Mouse (Mus musculus): ENCODE results near the gene Bcl2l12. TPM values are rescaled to one million over a fixed set of nuclear protein-coding genes. Genes with fewer than 3 reads are reported as not detected.
A peak's percentile ranks its signal among the peaks of the same experiment; 100 is the strongest.

Bcl2l12 gene
- polyA plus RNA-seq, 1 experiment from 2014 or later = 43.6 TPM

DNA sequence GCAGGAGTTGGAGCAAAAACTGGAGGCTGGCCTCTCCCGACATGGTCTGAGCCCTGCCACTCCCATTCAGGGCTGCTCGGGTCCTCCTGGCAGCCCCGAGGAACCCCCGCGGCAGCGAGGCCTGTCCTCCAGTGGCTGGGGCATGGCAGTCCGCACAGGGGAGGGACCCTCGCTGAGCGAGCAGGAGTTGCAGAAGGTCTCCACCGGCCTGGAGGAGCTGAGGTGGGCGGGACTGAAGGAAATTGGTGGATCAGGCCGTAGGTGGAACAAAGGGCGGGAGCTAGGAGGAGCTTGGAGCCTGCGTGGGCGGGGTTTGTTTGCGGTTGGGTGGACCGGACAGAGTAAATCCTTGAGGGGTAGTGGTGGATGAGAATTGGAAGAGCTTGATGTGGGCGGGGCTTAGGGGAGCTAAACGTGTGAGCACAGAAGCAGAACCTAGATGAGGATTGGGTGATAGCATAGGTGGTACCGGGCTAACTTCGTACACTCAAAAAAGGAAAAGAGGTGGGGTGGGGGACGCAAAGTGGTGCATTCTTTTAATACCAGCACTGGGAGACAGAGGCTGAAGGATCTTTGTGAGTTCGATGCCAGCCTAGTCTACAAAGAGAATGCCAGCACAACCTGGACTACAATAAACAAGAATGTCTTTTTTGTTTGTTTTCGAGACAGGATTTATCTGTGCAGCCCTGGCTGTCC, 45.8 kb downstream of the Bcl2l12 start:
- H3K27me3 ChIP-seq (replicated peaks) = peaks cover 14% of the 10 kb centered on the region
- H3K36me3 ChIP-seq = no peaks in the 10 kb centered on the region
- H3K9ac ChIP-seq = peak overlapping the region; percentile 68
- H3K4me1 ChIP-seq (replicated peaks) = peaks cover 13% of the 10 kb centered on the region; the same call in 1 of the 2 replicates
- WGBS = 6% methylated on average over 24 of the region's 24 CpGs
- ATAC-seq = peak; percentile 94
- H3K4me3 ChIP-seq (replicated peaks) = peak overlapping the region; percentile 61
- peak overlapping the region; percentile 99 for H3K4me2 ChIP-seq (replicated peaks)
- H3K9me3 ChIP-seq = no peaks in the 10 kb centered on the region
- peak overlapping the region; percentile 73 for H3K27ac ChIP-seq

DNA sequence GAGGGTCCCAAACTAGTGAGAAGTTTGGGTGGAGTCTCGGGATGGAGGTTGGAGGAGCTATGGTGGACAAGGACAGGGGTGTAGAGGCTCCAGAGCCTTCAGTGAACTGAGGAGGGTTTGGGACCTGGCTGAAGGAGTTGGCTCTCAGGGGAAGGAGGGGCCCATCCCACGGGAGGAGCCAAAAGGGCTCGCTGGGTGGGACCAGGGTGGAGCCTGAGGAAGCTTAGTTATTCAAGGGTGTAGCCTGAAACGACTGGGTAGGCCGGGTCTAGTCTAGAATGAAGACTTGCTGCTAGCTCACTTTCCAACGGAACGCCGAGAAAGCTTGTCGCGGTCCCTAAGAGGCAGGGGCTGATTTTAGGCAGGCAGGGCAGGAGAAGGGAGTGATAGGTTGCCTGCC, 46.6 kb downstream of the Bcl2l12 start:
- Histone ChIP-seq H3K4me3 (replicated peaks) (peak overlapping the region; percentile 61), H3K4me1 (replicated peaks) (peaks cover 13% of the 10 kb centered on the region; the same call in 1 of the 2 replicates), H3K9ac (peak overlapping the region; percentile 68), H3K9me3 (no peaks in the 10 kb centered on the region), H3K4me2 (replicated peaks) (peak overlapping the region; percentile 99), H3K36me3 (no peaks in the 10 kb centered on the region), H3K27me3 (replicated peaks) (peaks cover 14% of the 10 kb centered on the region), H3K27ac (peak overlapping the region; percentile 73)
- WGBS = under 1% methylated on average over 10 of the region's 10 CpGs
- ATAC-seq = peak; percentile 91

DNA sequence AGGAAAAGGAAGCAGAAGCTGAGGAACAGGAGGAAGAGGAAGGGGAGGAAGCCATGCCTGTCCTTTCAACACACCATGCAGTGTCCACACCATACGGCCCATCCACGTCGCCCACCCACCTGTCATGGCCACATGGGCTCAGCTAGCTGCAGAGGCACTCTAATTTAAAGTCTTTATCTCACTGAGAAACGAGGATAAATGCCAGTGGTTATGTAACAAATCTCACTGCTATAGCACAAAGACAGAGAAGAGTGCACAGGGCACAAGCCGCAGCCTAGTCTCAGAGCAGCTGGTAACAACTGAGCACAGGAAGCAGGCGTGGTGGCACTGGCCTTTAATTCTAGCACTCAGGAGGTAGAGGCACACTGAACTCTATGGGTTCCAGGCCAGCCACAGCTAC, 48.6 kb downstream of the Bcl2l12 start:
- H3K27me3 ChIP-seq (replicated peaks) = peaks cover 14% of the 10 kb centered on the region
- no peak overlapping the region for H3K4me2 ChIP-seq (replicated peaks)
- ATAC-seq = no peak
- H3K9ac ChIP-seq = no peak overlapping the region
- peaks cover 13% of the 10 kb centered on the region; the same call in 1 of the 2 replicates for H3K4me1 ChIP-seq (replicated peaks)
- 67% methylated on average over 6 of the region's 6 CpGs for WGBS
- no peaks in the 10 kb centered on the region for H3K9me3 ChIP-seq
- H3K36me3 ChIP-seq = no peaks in the 10 kb centered on the region
- no peak overlapping the region for H3K27ac ChIP-seq
- no peak overlapping the region for H3K4me3 ChIP-seq (replicated peaks)

DNA sequence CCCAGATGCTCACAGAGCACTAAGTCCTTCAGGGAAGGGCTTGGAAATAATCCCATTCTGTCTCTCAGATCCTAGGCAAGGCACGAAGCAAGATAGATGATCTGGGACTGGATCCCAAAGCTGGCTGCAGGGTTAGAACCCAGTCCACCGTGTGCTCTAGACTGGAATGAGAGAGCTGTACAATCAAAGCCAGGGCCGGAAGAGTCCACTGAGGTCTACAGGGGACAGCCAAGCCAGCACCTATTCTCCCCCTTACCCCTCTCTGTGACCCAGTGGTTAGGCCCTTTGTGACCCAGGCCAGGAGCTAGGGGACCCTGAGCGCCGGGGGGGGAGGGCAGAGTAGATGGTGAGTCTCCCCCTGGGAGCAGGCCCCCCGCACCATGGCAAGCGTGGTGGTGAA, 55.6 kb downstream of the Bcl2l12 start, which contains the start of gene Tsks:
TSS of gene Tsks (plus strand) at position 301 of the 400 bp plus-strand sequence.
- Histone ChIP-seq H3K27ac (no peak within 1 kb of the TSS), H3K27me3 (replicated peaks) (no peaks in the 10 kb centered on the region), H3K9ac (no peak within 1 kb of the TSS), H3K4me2 (replicated peaks) (no peak within 1 kb of the TSS), H3K9me3 (no peaks in the 10 kb centered on the region), H3K4me3 (replicated peaks) (no peak within 1 kb of the TSS), H3K36me3 (no peaks in the 10 kb centered on the region), H3K4me1 (replicated peaks) (no peaks in the 10 kb centered on the region)
- 78% methylated on average over 7 of the region's 7 CpGs for WGBS
- ATAC-seq = no peak

Other genes with a start within 250 kb of the Bcl2l12 start
- gene Zfp473, start 247.7 kb downstream of the Bcl2l12 start, polyA plus RNA-seq (2015; fragmentation: Nextera tagmentation; extraction: Ambion mirVana) = 2.0 and 2.5 TPM in 2 replicates
- 87.4 and 89.2 TPM in 2 replicates for gene Nup62, start 182.6 kb downstream of the Bcl2l12 start, polyA plus RNA-seq (2015; fragmentation: Nextera tagmentation; extraction: Ambion mirVana)
- 0.78 and 1.5 TPM in 2 replicates for gene Il4i1, start 182.3 kb downstream of the Bcl2l12 start, polyA plus RNA-seq (2015; fragmentation: Nextera tagmentation; extraction: Ambion mirVana)
- 6.2 and 6.6 TPM in 2 replicates for gene Atf5, start 182.1 kb downstream of the Bcl2l12 start, polyA plus RNA-seq (2015; fragmentation: Nextera tagmentation; extraction: Ambion mirVana)
- gene Akt1s1, start 149.7 kb downstream of the Bcl2l12 start, polyA plus RNA-seq (2015; fragmentation: Nextera tagmentation; extraction: Ambion mirVana) = 112 and 116 TPM in 2 replicates
- 71.0 and 71.3 TPM in 2 replicates for gene Tbc1d17, start 149.6 kb downstream of the Bcl2l12 start, polyA plus RNA-seq (2015; fragmentation: Nextera tagmentation; extraction: Ambion mirVana)
- 25.9 and 29.0 TPM in 2 replicates for gene Pnkp, start 141.6 kb downstream of the Bcl2l12 start, polyA plus RNA-seq (2015; fragmentation: Nextera tagmentation; extraction: Ambion mirVana)
- 239 and 253 TPM in 2 replicates for gene Ptov1, start 128.9 kb downstream of the Bcl2l12 start, polyA plus RNA-seq (2015; fragmentation: Nextera tagmentation; extraction: Ambion mirVana)
- 88.2 and 91.8 TPM in 2 replicates for gene Med25, start 106.0 kb downstream of the Bcl2l12 start, polyA plus RNA-seq (2015; fragmentation: Nextera tagmentation; extraction: Ambion mirVana)
- gene Fuz, start 102.6 kb downstream of the Bcl2l12 start, polyA plus RNA-seq (2015; fragmentation: Nextera tagmentation; extraction: Ambion mirVana) = 17.0 and 18.8 TPM in 2 replicates
- gene Ap2a1, start 69.2 kb downstream of the Bcl2l12 start, polyA plus RNA-seq (2015; fragmentation: Nextera tagmentation; extraction: Ambion mirVana) = 60.1 and 65.0 TPM in 2 replicates
- 0.14 TPM in 1 of 2 replicates, not detected in the other for gene Tsks, start 55.5 kb downstream of the Bcl2l12 start, polyA plus RNA-seq (2015; fragmentation: Nextera tagmentation; extraction: Ambion mirVana)
- 16.1 and 16.5 TPM in 2 replicates for gene Cpt1c, start 23.9 kb downstream of the Bcl2l12 start, polyA plus RNA-seq (2015; fragmentation: Nextera tagmentation; extraction: Ambion mirVana)
- gene Prmt1, start 12.1 kb downstream of the Bcl2l12 start, polyA plus RNA-seq (2015; fragmentation: Nextera tagmentation; extraction: Ambion mirVana) = 449 and 456 TPM in 2 replicates
- gene Irf3, start 1.1 kb downstream of the Bcl2l12 start, polyA plus RNA-seq (2015; fragmentation: Nextera tagmentation; extraction: Ambion mirVana) = 89.9 and 99.6 TPM in 2 replicates
- 32.0 and 33.6 TPM in 2 replicates for gene Scaf1, start 17.7 kb upstream of the Bcl2l12 start, polyA plus RNA-seq (2015; fragmentation: Nextera tagmentation; extraction: Ambion mirVana)
- 57.6 and 61.0 TPM in 2 replicates for gene Rras, start 19.2 kb upstream of the Bcl2l12 start, polyA plus RNA-seq (2015; fragmentation: Nextera tagmentation; extraction: Ambion mirVana)
- 7.1 and 8.7 TPM in 2 replicates for gene Prr12, start 54.2 kb upstream of the Bcl2l12 start, polyA plus RNA-seq (2015; fragmentation: Nextera tagmentation; extraction: Ambion mirVana)
- 49.5 and 50.5 TPM in 2 replicates for gene Nosip, start 63.7 kb upstream of the Bcl2l12 start, polyA plus RNA-seq (2015; fragmentation: Nextera tagmentation; extraction: Ambion mirVana)
- 29.2 and 29.5 TPM in 2 replicates for gene Prrg2, start 64.0 kb upstream of the Bcl2l12 start, polyA plus RNA-seq (2015; fragmentation: Nextera tagmentation; extraction: Ambion mirVana)
- gene Rcn3, start 93.5 kb upstream of the Bcl2l12 start, polyA plus RNA-seq (2015; fragmentation: Nextera tagmentation; extraction: Ambion mirVana) = 265 and 267 TPM in 2 replicates
- 153 and 168 TPM in 2 replicates for gene Fcgrt, start 105.1 kb upstream of the Bcl2l12 start, polyA plus RNA-seq (2015; fragmentation: Nextera tagmentation; extraction: Ambion mirVana)
- gene Rps11, start 125.7 kb upstream of the Bcl2l12 start, polyA plus RNA-seq (2015; fragmentation: Nextera tagmentation; extraction: Ambion mirVana) = 1,711 TPM in 2 replicates
- 1,301 and 1,445 TPM in 2 replicates for gene Rpl13a, start 130.0 kb upstream of the Bcl2l12 start, polyA plus RNA-seq (2015; fragmentation: Nextera tagmentation; extraction: Ambion mirVana)
- 0.24 and 0.28 TPM in 2 replicates for gene Gm45713, start 137.5 kb upstream of the Bcl2l12 start, polyA plus RNA-seq (2015; fragmentation: Nextera tagmentation; extraction: Ambion mirVana)
- 1.8 and 2.0 TPM in 2 replicates for gene Flt3l, start 137.7 kb upstream of the Bcl2l12 start, polyA plus RNA-seq (2015; fragmentation: Nextera tagmentation; extraction: Ambion mirVana)
- 94.1 and 98.9 TPM in 2 replicates for gene Pih1d1, start 155.6 kb upstream of the Bcl2l12 start, polyA plus RNA-seq (2015; fragmentation: Nextera tagmentation; extraction: Ambion mirVana)
- 79.0 and 87.3 TPM in 2 replicates for gene Aldh16a1, start 155.9 kb upstream of the Bcl2l12 start, polyA plus RNA-seq (2015; fragmentation: Nextera tagmentation; extraction: Ambion mirVana)
- gene Slc17a7, start 165.2 kb upstream of the Bcl2l12 start, polyA plus RNA-seq (2015; fragmentation: Nextera tagmentation; extraction: Ambion mirVana) = 0.13 and 0.15 TPM in 2 replicates
- gene Gfy, start 180.9 kb upstream of the Bcl2l12 start, polyA plus RNA-seq (2015; fragmentation: Nextera tagmentation; extraction: Ambion mirVana) = not detected in 2 replicates
- not detected in 2 replicates for gene Pth2, start 182.3 kb upstream of the Bcl2l12 start, polyA plus RNA-seq (2015; fragmentation: Nextera tagmentation; extraction: Ambion mirVana)
- gene Ccdc155, start 206.2 kb upstream of the Bcl2l12 start, polyA plus RNA-seq (2015; fragmentation: Nextera tagmentation; extraction: Ambion mirVana) = 0.61 and 0.69 TPM in 2 replicates
- 1.0 and 1.1 TPM in 2 replicates for gene Dkkl1, start 213.4 kb upstream of the Bcl2l12 start, polyA plus RNA-seq (2015; fragmentation: Nextera tagmentation; extraction: Ambion mirVana)
- gene Tead2, start 217.0 kb upstream of the Bcl2l12 start, polyA plus RNA-seq (2015; fragmentation: Nextera tagmentation; extraction: Ambion mirVana) = 93.2 and 97.0 TPM in 2 replicates
- 3.5 and 3.6 TPM in 2 replicates for gene Cd37, start 240.4 kb upstream of the Bcl2l12 start, polyA plus RNA-seq (2015; fragmentation: Nextera tagmentation; extraction: Ambion mirVana)
- not detected in 2 replicates for gene Slc6a16, start 242.4 kb upstream of the Bcl2l12 start, polyA plus RNA-seq (2015; fragmentation: Nextera tagmentation; extraction: Ambion mirVana)

All from intestine, embryonic 15.5 days (tissue).